Mouse (Mus musculus): ENCODE data around the gene Ccin. TPM values are rescaled to one million over a fixed set of nuclear protein-coding genes. Genes with fewer than 3 reads are reported as not detected.

The Ccin gene
- polyA plus RNA-seq, 1 experiment from 2014 or later = not detected

- Histone ChIP-seq H3K9ac (0 out of 2 replicates have a peak overlapping the region, but pooled peaks have one; percentile 11), H3K9me3 (no peaks in the 10 kb centered on the region), H3K4me2 (peak overlapping the region; percentile 18; the same call in 1 of the 2 replicates), H3K27ac (peak overlapping the region; percentile 82), H3K27me3 (no peaks in the 10 kb centered on the region), H3K36me3 (no peaks in the 10 kb centered on the region), H3K4me1 (peaks cover 32% of the 10 kb centered on the region), H3K4me3 (no peak overlapping the region)
- WGBS = 14% methylated on average over 17 of the region's 17 CpGs
- 0 out of 2 replicates have a peak, but pooled peaks have one; percentile 22 for ATAC-seq (ENCODE audit: insufficient number of reproducible peaks, insufficient read depth, low FRiP score, low TSS enrichment, low read depth)
These were observed 4.5 kb upstream of the Ccin start for GRCm38 (mm10) chr4:43978521-43979443.

GRCm38 (mm10) chr4:43979746-43980145 lies 3.5 kb upstream of the Ccin start:
- H3K4me2 ChIP-seq = no peak overlapping the region
- no peak for ATAC-seq (ENCODE audit: insufficient number of reproducible peaks, insufficient read depth, low FRiP score, low TSS enrichment, low read depth)
- no peaks in the 10 kb centered on the region for H3K9me3 ChIP-seq
- H3K27ac ChIP-seq = peak overlapping the region; percentile 57; the same call in 1 of the 2 replicates
- H3K4me3 ChIP-seq = no peak overlapping the region
- H3K27me3 ChIP-seq = no peaks in the 10 kb centered on the region
- no peak overlapping the region for H3K9ac ChIP-seq
- 60% methylated on average over 3 of the region's 3 CpGs for WGBS
- peaks cover 32% of the 10 kb centered on the region for H3K4me1 ChIP-seq
- no peaks in the 10 kb centered on the region for H3K36me3 ChIP-seq

- Histone ChIP-seq H3K27ac (peak overlapping the region; percentile 57; the same call in 1 of the 2 replicates), H3K4me3 (no peak overlapping the region), H3K9ac (no peak overlapping the region), H3K36me3 (no peaks in the 10 kb centered on the region), H3K4me2 (no peak overlapping the region), H3K4me1 (peaks cover 32% of the 10 kb centered on the region), H3K9me3 (no peaks in the 10 kb centered on the region), H3K27me3 (no peaks in the 10 kb centered on the region)
- ATAC-seq (ENCODE audit: insufficient number of reproducible peaks, insufficient read depth, low FRiP score, low TSS enrichment, low read depth) = no peak
- 83% methylated on average over 4 of the region's 4 CpGs for WGBS
These were observed 3.0 kb upstream of the Ccin start for GRCm38 (mm10) chr4:43980236-43980635.

- no peak overlapping the region for H3K4me2 ChIP-seq
- no peaks in the 10 kb centered on the region for H3K9me3 ChIP-seq
- no peak for ATAC-seq (ENCODE audit: insufficient number of reproducible peaks, insufficient read depth, low FRiP score, low TSS enrichment, low read depth)
- H3K4me3 ChIP-seq = no peak overlapping the region
- no peak overlapping the region for H3K27ac ChIP-seq
- WGBS = 92% methylated on average over 6 of the region's 6 CpGs
- H3K27me3 ChIP-seq = no peaks in the 10 kb centered on the region
- no peaks in the 10 kb centered on the region for H3K36me3 ChIP-seq
- peaks cover 32% of the 10 kb centered on the region for H3K4me1 ChIP-seq
- H3K9ac ChIP-seq = no peak overlapping the region
These were observed 2.4 kb upstream of the Ccin start for GRCm38 (mm10) chr4:43980846-43981245.

GRCm38 (mm10) chr4:43981251-43981650 lies 2.0 kb upstream of the Ccin start:
- Histone ChIP-seq H3K9me3 (no peaks in the 10 kb centered on the region), H3K4me1 (peaks cover 30% of the 10 kb centered on the region), H3K27me3 (no peaks in the 10 kb centered on the region), H3K4me2 (no peak overlapping the region), H3K9ac (no peak overlapping the region), H3K4me3 (no peak overlapping the region), H3K36me3 (no peaks in the 10 kb centered on the region), H3K27ac (no peak overlapping the region)
- no peak for ATAC-seq (ENCODE audit: insufficient number of reproducible peaks, insufficient read depth, low FRiP score, low TSS enrichment, low read depth)
- 84% methylated on average over 7 of the region's 7 CpGs for WGBS

- Histone ChIP-seq H3K27me3 (no peaks in the 10 kb centered on the region), H3K4me3 (peak overlapping the region; percentile 32), H3K4me1 (peaks cover 28% of the 10 kb centered on the region), H3K9ac (peak overlapping the region; percentile 64), H3K9me3 (no peaks in the 10 kb centered on the region), H3K27ac (no peak overlapping the region), H3K36me3 (no peaks in the 10 kb centered on the region), H3K4me2 (peak overlapping the region; percentile 58)
- WGBS = 2% methylated on average over 24 of the region's 24 CpGs
- peak; percentile 76; the same call in 1 of the 2 replicates for ATAC-seq (ENCODE audit: insufficient number of reproducible peaks, insufficient read depth, low FRiP score, low TSS enrichment, low read depth)
These were observed 1.1 kb upstream of the Ccin start for GRCm38 (mm10) chr4:43982053-43982732.

GRCm38 (mm10) chr4:43983756-43984155 lies 473 bp downstream of the Ccin start:
- no peak overlapping the region for H3K4me3 ChIP-seq
- peaks cover 18% of the 10 kb centered on the region for H3K4me1 ChIP-seq
- no peaks in the 10 kb centered on the region for H3K36me3 ChIP-seq
- no peaks in the 10 kb centered on the region for H3K9me3 ChIP-seq
- H3K9ac ChIP-seq = no peak overlapping the region
- no peak overlapping the region for H3K4me2 ChIP-seq
- no peak overlapping the region for H3K27ac ChIP-seq
- 89% methylated on average over 22 of the region's 22 CpGs for WGBS
- no peak for ATAC-seq (ENCODE audit: insufficient number of reproducible peaks, insufficient read depth, low FRiP score, low TSS enrichment, low read depth)
- H3K27me3 ChIP-seq = no peaks in the 10 kb centered on the region

GRCm38 (mm10) chr4:43984326-43984725 lies 1.0 kb downstream of the Ccin start:
- H3K27ac ChIP-seq = no peak overlapping the region
- no peak overlapping the region for H3K9ac ChIP-seq
- peaks cover 12% of the 10 kb centered on the region for H3K4me1 ChIP-seq
- H3K27me3 ChIP-seq = no peaks in the 10 kb centered on the region
- H3K36me3 ChIP-seq = no peaks in the 10 kb centered on the region
- no peak overlapping the region for H3K4me3 ChIP-seq
- no peaks in the 10 kb centered on the region for H3K9me3 ChIP-seq
- 93% methylated on average over 19 of the region's 19 CpGs for WGBS
- no peak for ATAC-seq (ENCODE audit: insufficient number of reproducible peaks, insufficient read depth, low FRiP score, low TSS enrichment, low read depth)
- no peak overlapping the region for H3K4me2 ChIP-seq

- Histone ChIP-seq H3K36me3 (no peaks in the 10 kb centered on the region), H3K4me1 (no peaks in the 10 kb centered on the region), H3K4me3 (no peak overlapping the region), H3K9ac (no peak overlapping the region), H3K4me2 (no peak overlapping the region), H3K27ac (no peak overlapping the region), H3K27me3 (no peaks in the 10 kb centered on the region), H3K9me3 (no peaks in the 10 kb centered on the region)
- ATAC-seq (ENCODE audit: insufficient number of reproducible peaks, insufficient read depth, low FRiP score, low TSS enrichment, low read depth) = no peak
- WGBS = 81% methylated on average over 3 of the region's 3 CpGs
These were observed 5.7 kb downstream of the Ccin start for GRCm38 (mm10) chr4:43988976-43989375.

- Histone ChIP-seq H3K9me3 (no peaks in the 10 kb centered on the region), H3K4me3 (no peak overlapping the region), H3K36me3 (no peaks in the 10 kb centered on the region), H3K9ac (no peak overlapping the region), H3K4me1 (no peaks in the 10 kb centered on the region), H3K27ac (no peak overlapping the region), H3K4me2 (no peak overlapping the region), H3K27me3 (no peaks in the 10 kb centered on the region)
- WGBS = 92% methylated on average over 11 of the region's 11 CpGs
- ATAC-seq (ENCODE audit: insufficient number of reproducible peaks, insufficient read depth, low FRiP score, low TSS enrichment, low read depth) = no peak
These were observed 9.8 kb downstream of the Ccin start for GRCm38 (mm10) chr4:43993072-43993471.

- ATAC-seq (ENCODE audit: insufficient number of reproducible peaks, insufficient read depth, low FRiP score, low TSS enrichment, low read depth) = no peak
- 69% methylated on average over 2 of the region's 2 CpGs for whole genome bisulfite sequencing
These were observed 11.1 kb downstream of the Ccin start for GRCm38 (mm10) chr4:43994342-43994741.

More at GRCm38 (mm10) chr4:43994342-43994741, 11.1 kb downstream of the Ccin start:
- no peaks in the 10 kb centered on the region for H3K4me1 ChIP-seq
- H3K9ac ChIP-seq = no peak overlapping the region
- H3K27ac ChIP-seq = no peak overlapping the region
- no peaks in the 10 kb centered on the region for H3K27me3 ChIP-seq
- H3K9me3 ChIP-seq = 0 out of 2 replicates have a peak, but pooled peaks cover 3% of the 10 kb centered on the region
- no peak overlapping the region for H3K4me3 ChIP-seq
- H3K4me2 ChIP-seq = no peak overlapping the region
- H3K36me3 ChIP-seq = no peaks in the 10 kb centered on the region
